Mouse (Mus musculus): ENCODE data around the gene Vmn2r96.
"Not testable (repeated sequence)": the region's sequence is repeated elsewhere in the genome, so short reads cannot be mapped to it uniquely, and the experiment has no call there.

Gene Vmn2r96

DNA sequence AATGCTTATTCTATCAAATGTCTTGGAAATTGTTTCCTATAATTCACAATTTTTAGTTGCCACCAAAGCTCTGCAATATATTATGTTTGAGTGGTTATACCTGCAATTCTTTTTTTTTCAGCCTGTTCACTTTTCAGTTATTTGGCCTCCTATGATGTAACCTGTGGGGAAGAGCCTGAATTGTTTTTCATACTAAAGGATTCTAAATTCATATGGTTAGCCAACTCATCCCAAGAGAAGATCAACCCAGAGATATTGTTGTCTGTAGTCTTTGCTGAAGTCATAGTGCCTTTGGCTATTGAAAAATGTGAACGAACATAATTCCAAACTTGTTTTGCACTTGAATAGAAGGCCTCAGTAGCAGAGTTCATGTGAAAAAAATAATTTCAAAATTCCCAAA lies at the start of gene Vmn2r96:
Vmn2r96 (plus strand) TSS at position 301 of the 400 bp plus-strand sequence.
- DNase-seq (ENCODE audit: low spot score in 2 of 2) = not testable (repeated sequence)

DNA sequence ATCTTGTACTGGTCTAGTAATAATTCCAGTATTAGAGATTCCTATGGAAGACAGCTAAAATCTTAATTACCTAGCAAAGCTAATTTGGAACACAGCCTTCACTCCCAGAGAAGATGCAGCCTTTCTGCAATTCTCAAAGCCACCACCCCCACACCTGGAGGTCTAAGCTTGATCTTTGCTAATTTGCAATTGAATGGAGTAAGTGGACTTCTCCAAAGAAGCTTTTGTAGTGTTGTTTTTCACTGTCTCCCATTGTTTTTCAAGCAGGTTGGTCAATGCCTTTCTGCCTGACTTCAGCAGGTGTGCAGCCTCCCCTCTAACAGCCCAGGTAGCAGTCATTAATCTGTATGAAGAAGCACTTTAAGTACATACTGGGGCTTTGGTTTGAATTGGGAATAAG lies 49.6 kb upstream of the Vmn2r96 start:
- DNase-seq (ENCODE audit: low spot score in 2 of 2) = no peak

- no peak for DNase-seq (ENCODE audit: low spot score in 2 of 2)
These were observed 49.0 kb upstream of the Vmn2r96 start for GRCm38 (mm10) chr17:18523991-18524390.

- not testable (repeated sequence) for DNase-seq (ENCODE audit: low spot score in 2 of 2)
These were observed 14.5 kb upstream of the Vmn2r96 start for GRCm38 (mm10) chr17:18558212-18559158.

DNA sequence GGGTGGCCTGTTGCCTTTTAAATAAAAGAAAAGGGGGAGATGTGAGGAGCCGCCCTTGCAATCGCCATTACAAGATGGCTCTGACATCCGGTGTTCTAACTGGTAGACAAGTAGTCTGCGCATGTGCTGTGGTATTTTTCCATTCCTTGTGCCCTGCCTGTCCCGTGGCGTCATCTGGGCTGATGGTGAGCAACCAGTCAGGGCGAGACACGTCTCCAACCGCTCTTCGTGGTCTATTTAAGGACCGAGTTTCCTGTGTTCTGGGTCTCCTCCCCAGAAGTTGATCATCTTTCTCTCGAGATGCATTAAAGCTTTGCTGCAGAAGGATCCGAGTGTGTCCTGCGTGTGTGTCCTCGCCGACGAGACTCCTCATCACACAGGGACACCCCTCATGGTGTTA lies 6.8 kb upstream of the Vmn2r96 start:
- not testable (repeated sequence) for DNase-seq (ENCODE audit: low spot score in 2 of 2)

- not testable (repeated sequence) for DNase-seq (ENCODE audit: low spot score in 2 of 2)
These were observed 42.2 kb downstream of the Vmn2r96 start for GRCm38 (mm10) chr17:18615151-18615550.

- no peak for DNase-seq (ENCODE audit: low spot score in 2 of 2)
These were observed 53.6 kb downstream of the Vmn2r96 start for GRCm38 (mm10) chr17:18626532-18626931.

Measured in left cerebral cortex, adult 9 months (tissue).